Mouse (Mus musculus) cerebellum, adult 2 months (tissue): ENCODE measurements at regions not wholly inside any gene's neighbourhood (a gene's known extent, or its start where the extent isn't known, plus 50 kb on each side); places are given as distances from the start of the nearest gene placed in this dataset.

Source experiments
- DNase-seq, 2 experiments: peaks; one replicate each; pipeline ENCODE4 v3.0.0; 2021
- H3K27ac ChIP-seq: fragments of 200-500 bp; 2 replicates; pipeline ENCODE4 v1.5.1; 2012; ENCODE audit warnings: low read length, control low read depth, inconsistent platforms; ENCODE audit not compliant: insufficient read depth
- H3K27me3 ChIP-seq: fragments of 200-500 bp; 2 replicates; pipeline ENCODE4 v1.6.1; 2012; ENCODE audit warnings: inconsistent platforms, mild to moderate bottlenecking, low read length, moderate library complexity; ENCODE audit not compliant: control insufficient read depth, insufficient read depth
- H3K4me1 ChIP-seq: fragments of 200-500 bp; 2 replicates; pipeline ENCODE4 v1.6.1; 2011; ENCODE audit warnings: low read length; ENCODE audit not compliant: control insufficient read depth, insufficient read depth
- H3K4me3 ChIP-seq: fragments of 200-500 bp; replicated peaks from 2 replicates; pipeline ENCODE3; 2011; ENCODE audit warnings: mild to moderate bottlenecking, low read depth, low read length, control low read depth; ENCODE audit not compliant: insufficient read depth
- CTCF ChIP-seq: fragments of 200-500 bp; IDR thresholded peaks from 2 replicates; pipeline ENCODE4 v1.5.1; 2011; ENCODE audit warnings: low read depth, mild to moderate bottlenecking, control low read depth, low read length, moderate library complexity, borderline replicate concordance; ENCODE audit not compliant: insufficient read depth
- POLR2A ChIP-seq: fragments of 200-500 bp; IDR thresholded peaks from 2 replicates; pipeline ENCODE4 v1.6.1; 2011; ENCODE audit warnings: low read length, control low read depth, borderline replicate concordance; ENCODE audit not compliant: insufficient read depth
- WGBS: fragments of 180-500 bp; shearing (Covaris S2); methylation state at CpG from one replicate; pipeline ENCODE4 v1.1.7; 2018; 5-methylcytosine and 5-hydroxymethylcytosine counted together

GRCm38 (mm10) chr14:48812741-48813495 lies 139.3 kb upstream of the Otx2 start:
- 47% methylated on average over 11 of the region's 11 CpGs for WGBS
- Histone ChIP-seq H3K4me3 (no peak overlapping the region), H3K27ac (no peak overlapping the region), H3K4me1 (no peaks in the 10 kb centered on the region), H3K27me3 (no peaks in the 10 kb centered on the region; the same call in 1 of the 2 replicates)
- TF ChIP-seq POLR2A, result no peak
- TF ChIP-seq CTCF, result no peak
- DNase-seq, result no peak

DNA sequence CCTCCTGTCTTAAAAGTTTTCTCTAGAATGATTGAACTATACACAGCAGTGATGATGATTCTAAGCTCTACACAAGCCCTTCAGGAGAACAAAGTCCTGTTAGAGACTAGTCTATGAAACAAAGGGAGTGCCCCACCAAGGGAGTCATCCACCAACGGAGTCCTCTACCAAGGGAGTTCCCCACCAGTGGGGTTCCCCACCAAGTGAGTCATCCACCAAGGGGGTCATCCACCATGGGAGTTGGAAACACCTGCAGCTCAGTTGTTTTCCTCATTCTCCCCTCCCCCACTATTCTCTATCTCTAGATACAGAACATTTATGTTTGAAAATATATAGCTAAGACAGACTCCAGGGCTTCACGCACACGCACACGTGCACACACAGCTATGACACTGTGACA lies 130.5 kb upstream of the Otx2 start:
- WGBS, result 91% methylated on average over 4 of the region's 4 CpGs
- no peaks in the 10 kb centered on the region for H3K4me1 ChIP-seq
- H3K4me3 ChIP-seq, result no peak overlapping the region

DNA sequence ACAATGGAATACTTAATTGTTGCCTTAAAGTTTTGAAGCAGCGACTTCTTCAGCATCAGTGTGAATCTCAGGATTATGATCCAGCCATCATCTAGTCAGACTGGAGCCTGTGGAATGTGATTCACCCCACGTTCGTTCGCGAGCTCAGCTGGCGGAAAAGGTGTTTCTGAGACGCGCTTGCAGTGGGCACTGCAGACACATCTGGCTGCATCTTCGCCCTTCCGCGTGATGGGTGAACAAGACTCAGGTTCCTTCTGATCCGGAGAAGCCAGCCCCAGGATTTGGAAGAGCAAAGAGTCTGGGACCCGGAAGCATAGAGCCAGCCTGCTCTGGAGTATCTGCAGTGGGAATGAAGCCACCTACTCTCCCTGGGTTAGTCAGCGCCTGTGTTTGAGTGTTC lies 127.7 kb upstream of the Otx2 start:
- no peaks in the 10 kb centered on the region; the same call in 1 of the 2 replicates for H3K27me3 ChIP-seq
- TF ChIP-seq POLR2A (no peak), CTCF (no peak)
- no peak overlapping the region for H3K4me3 ChIP-seq
- 58% methylated on average over 14 of the region's 14 CpGs for WGBS
- H3K27ac ChIP-seq, result no peak overlapping the region
- DNase-seq, result no peak
- no peaks in the 10 kb centered on the region for H3K4me1 ChIP-seq

More for the DNA sequence above, 130.5 kb upstream of the Otx2 start:
- Histone ChIP-seq H3K27me3 (no peaks in the 10 kb centered on the region; the same call in 1 of the 2 replicates), H3K27ac (no peak overlapping the region)
- TF ChIP-seq CTCF, result no peak
- DNase-seq, result no peak

DNA sequence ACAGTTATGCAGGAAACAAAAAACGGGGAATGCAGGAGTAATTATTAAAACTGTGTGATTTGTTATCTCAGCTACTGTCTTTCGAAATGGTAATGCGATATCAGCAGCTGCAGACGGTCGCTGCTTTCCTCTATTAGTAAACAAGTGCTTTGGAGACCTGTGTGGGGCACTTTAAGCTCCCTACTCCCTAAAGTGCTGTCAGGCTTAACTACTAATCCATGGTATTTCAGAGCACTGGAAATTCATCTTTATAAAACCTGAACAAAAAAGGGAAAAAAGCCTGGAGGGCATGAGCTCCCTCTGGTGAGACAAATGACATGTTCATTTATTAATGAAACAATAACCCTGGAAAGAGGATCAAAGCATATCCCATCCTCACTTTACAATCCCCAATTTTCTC lies 127.2 kb upstream of the Otx2 start:
- no peak for DNase-seq
- H3K4me3 ChIP-seq, result no peak overlapping the region
- H3K27ac ChIP-seq, result no peak overlapping the region
- no peaks in the 10 kb centered on the region; the same call in 1 of the 2 replicates for H3K27me3 ChIP-seq
- no peaks in the 10 kb centered on the region for H3K4me1 ChIP-seq
- WGBS, result 60% methylated on average over 5 of the region's 5 CpGs
- no peak for TF ChIP-seq POLR2A
- no peak for TF ChIP-seq CTCF

- no peak overlapping the region for H3K27ac ChIP-seq
- no peak for DNase-seq
- TF ChIP-seq POLR2A, result no peak
- TF ChIP-seq CTCF, result no peak
- H3K4me1 ChIP-seq, result no peaks in the 10 kb centered on the region
- H3K4me3 ChIP-seq, result no peak overlapping the region
- H3K27me3 ChIP-seq, result no peaks in the 10 kb centered on the region; the same call in 1 of the 2 replicates
- 74% methylated on average over 4 of the region's 4 CpGs for WGBS
Observed at GRCm38 (mm10) chr14:48800100-48800449, 126.5 kb upstream of the Otx2 start.

GRCm38 (mm10) chr14:48799442-48800099 lies 126.0 kb upstream of the Otx2 start:
- H3K4me1 ChIP-seq, result no peaks in the 10 kb centered on the region
- no peak overlapping the region for H3K4me3 ChIP-seq
- DNase-seq, result no peak
- no peaks in the 10 kb centered on the region; the same call in 1 of the 2 replicates for H3K27me3 ChIP-seq
- 87% methylated on average over 10 of the region's 10 CpGs for WGBS
- no peak overlapping the region for H3K27ac ChIP-seq
- TF ChIP-seq CTCF (no peak), POLR2A (no peak)

GRCm38 (mm10) chr14:48791507-48791906 lies 117.9 kb upstream of the Otx2 start:
- TF ChIP-seq POLR2A (no peak), CTCF (no peak)
- Histone ChIP-seq H3K27ac (no peak overlapping the region), H3K4me1 (no peaks in the 10 kb centered on the region), H3K4me3 (no peak overlapping the region), H3K27me3 (no peaks in the 10 kb centered on the region)
- no peak for DNase-seq
- WGBS, result 91% methylated on average over 5 of the region's 5 CpGs

DNA sequence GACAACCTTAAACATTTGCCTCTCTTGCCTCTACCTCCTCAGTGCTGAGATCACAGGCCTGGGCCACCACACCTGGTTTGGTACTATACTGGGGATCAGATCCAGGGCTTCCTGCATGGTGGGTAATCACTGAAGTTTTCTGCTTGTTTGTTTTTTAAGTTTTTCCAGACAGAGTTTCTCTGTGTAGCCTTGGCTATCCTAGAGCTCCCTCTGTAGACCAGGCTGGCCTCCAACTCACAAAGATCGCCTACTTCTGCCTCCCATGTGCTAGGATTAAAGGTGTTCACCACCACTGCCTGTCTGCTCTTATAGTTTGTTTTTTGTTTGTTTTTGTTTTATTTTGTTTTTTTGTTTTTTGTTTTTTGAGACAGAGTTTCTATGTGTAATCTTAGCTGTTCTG lies 105.7 kb upstream of the Otx2 start:
- no peak overlapping the region for H3K4me3 ChIP-seq
- no peak overlapping the region for H3K27ac ChIP-seq
- DNase-seq, result no peak
- TF ChIP-seq POLR2A (no peak), CTCF (no peak)
- WGBS, result 94% methylated on average over 1 of the region's 1 CpGs
- no peaks in the 10 kb centered on the region for H3K4me1 ChIP-seq
- H3K27me3 ChIP-seq, result no peaks in the 10 kb centered on the region
